Mouse (Mus musculus) midbrain, embryonic 15.5 days (tissue): Measurements from ENCODE around the gene Slc2a1. TPM values are rescaled to one million over a fixed set of nuclear protein-coding genes. Genes with fewer than 3 reads are reported as not detected.

Experiments
- ATAC-seq: fragments of 200-750 bp; cut with Nextera tagmentation; replicated peaks from 2 replicates; pipeline ENCODE4 v1.8.0; 2017; ENCODE audit warnings: moderate TSS enrichment
- H3K27ac ChIP-seq: fragments of 300-500 bp; sonication (generic); 2 replicates; pipeline ENCODE4 v1.5.1; 2015; ENCODE audit warnings: mild to moderate bottlenecking, inconsistent platforms
- H3K27me3 ChIP-seq: fragments of 300-500 bp; sonication (generic); replicated peaks from 2 replicates; pipeline ENCODE4 v1.6.1; 2015; ENCODE audit warnings: inconsistent platforms
- H3K36me3 ChIP-seq: fragments of 300-500 bp; sonication (generic); replicated peaks from 2 replicates; pipeline ENCODE4 v1.6.1; 2015; ENCODE audit warnings: inconsistent platforms
- H3K4me1 ChIP-seq: fragments of 300-500 bp; sonication (generic); 2 replicates; pipeline ENCODE4 v1.6.1; 2015; ENCODE audit warnings: inconsistent platforms
- H3K4me2 ChIP-seq: fragments of 300-500 bp; sonication (generic); 2 replicates; pipeline ENCODE4 v1.6.1; 2015; ENCODE audit warnings: inconsistent platforms, mild to moderate bottlenecking, moderate library complexity
- H3K4me3 ChIP-seq: fragments of 300-500 bp; sonication (generic); 2 replicates; pipeline ENCODE4 v1.5.1; 2015; ENCODE audit warnings: mild to moderate bottlenecking, inconsistent platforms
- H3K9ac ChIP-seq: fragments of 300-500 bp; sonication (generic); 2 replicates; pipeline ENCODE4 v1.6.1; 2015; ENCODE audit warnings: mild to moderate bottlenecking, inconsistent platforms
- H3K9me3 ChIP-seq: fragments of 300-500 bp; sonication (generic); 2 replicates; pipeline ENCODE4 v1.6.1; 2016; ENCODE audit warnings: inconsistent platforms
- WGBS: fragments of 180-500 bp; shearing (Covaris S2); methylation state at CpG from one replicate; pipeline ENCODE4 v1.1.7; 2015; ENCODE audit warnings: mixed read lengths; 5-methylcytosine and 5-hydroxymethylcytosine counted together
- polyA plus RNA-seq: library from polyadenylated mRNA; unstranded; fragments of >200 nt; fragmentation: Nextera tagmentation; extraction: Ambion mirVana; gene quantifications from 2 replicates; pipeline ENCODE4 v1.2.1, GENCODE M21; 2015

Slc2a1 gene
- polyA plus RNA-seq, 1 experiment from 2014 or later, result 96.1 TPM

DNA sequence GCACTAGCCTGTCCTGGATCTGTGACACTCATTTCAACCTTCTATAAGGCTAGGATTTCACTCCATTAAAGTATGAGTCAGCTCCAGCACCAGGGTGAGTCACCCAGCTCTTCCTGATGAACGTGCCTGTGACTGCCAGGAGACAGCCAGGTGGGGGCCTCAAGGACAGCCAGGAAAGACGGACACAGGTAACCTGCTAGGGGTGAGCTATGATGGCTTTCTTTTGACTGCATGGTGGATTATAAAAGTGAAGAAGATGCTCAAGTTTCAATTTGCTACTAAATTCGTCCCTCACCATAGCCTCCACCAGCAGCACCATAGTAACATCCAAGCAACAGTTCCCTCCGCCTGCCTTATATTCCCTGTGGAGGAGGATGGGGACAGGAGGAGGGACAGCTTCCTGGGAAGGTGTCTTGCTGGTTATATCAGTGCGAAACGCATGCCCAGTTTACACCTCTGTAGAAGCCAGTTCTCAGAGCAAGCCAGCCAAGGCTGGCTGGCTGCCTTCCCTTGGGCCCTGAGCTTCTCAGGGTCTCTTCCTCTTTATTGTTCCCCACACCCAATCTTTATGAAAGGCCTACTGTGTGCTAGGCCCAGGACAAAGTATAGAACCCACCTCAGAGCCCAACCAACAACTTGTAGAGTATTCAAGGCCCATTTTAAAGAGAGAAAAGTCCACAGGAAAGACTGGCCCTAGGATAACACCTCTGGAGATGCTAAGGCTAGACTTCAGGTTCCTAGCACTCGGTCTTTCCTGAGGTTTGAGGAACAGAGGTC, 6.0 kb upstream of the Slc2a1 start:
- ATAC-seq, result no peak
- WGBS, result 86% methylated on average over 7 of the region's 7 CpGs
- no peaks in the 10 kb centered on the region for H3K9me3 ChIP-seq
- H3K36me3 ChIP-seq, result no peaks in the 10 kb centered on the region
- no peak overlapping the region for H3K4me3 ChIP-seq
- H3K4me2 ChIP-seq, result no peak overlapping the region
- peaks cover 14% of the 10 kb centered on the region for H3K4me1 ChIP-seq
- no peak overlapping the region for H3K9ac ChIP-seq
- no peaks in the 10 kb centered on the region for H3K27me3 ChIP-seq
- H3K27ac ChIP-seq, result no peak overlapping the region

DNA sequence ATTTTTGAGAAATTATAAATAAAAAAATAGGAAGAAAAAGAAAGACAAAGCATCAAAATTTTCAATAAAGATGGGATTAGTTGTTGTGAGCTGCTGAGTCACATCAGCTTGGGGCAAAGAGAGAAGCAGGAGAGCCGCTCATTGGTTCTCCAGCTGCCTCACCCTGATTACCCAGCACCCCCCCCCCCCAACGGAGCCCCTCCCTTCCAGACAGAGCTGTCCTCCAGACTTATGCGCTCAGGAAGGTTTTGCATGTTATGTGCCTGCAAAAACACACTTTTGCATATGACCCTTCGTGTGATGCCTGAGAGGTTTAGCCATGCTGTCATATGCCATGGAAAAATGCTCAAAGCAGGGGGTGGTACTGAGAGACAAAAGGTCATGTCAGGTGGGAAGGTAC, 3.7 kb upstream of the Slc2a1 start:
- H3K27ac ChIP-seq, result no peak overlapping the region
- no peaks in the 10 kb centered on the region for H3K9me3 ChIP-seq
- peaks cover 26% of the 10 kb centered on the region for H3K4me1 ChIP-seq
- 28% methylated on average over 4 of the region's 4 CpGs for WGBS
- H3K4me3 ChIP-seq, result no peak overlapping the region
- no peak overlapping the region for H3K9ac ChIP-seq
- no peaks in the 10 kb centered on the region for H3K27me3 ChIP-seq
- no peak for ATAC-seq
- peak overlapping the region; percentile 71; the same call in 1 of the 2 replicates for H3K4me2 ChIP-seq
- H3K36me3 ChIP-seq, result no peaks in the 10 kb centered on the region

DNA sequence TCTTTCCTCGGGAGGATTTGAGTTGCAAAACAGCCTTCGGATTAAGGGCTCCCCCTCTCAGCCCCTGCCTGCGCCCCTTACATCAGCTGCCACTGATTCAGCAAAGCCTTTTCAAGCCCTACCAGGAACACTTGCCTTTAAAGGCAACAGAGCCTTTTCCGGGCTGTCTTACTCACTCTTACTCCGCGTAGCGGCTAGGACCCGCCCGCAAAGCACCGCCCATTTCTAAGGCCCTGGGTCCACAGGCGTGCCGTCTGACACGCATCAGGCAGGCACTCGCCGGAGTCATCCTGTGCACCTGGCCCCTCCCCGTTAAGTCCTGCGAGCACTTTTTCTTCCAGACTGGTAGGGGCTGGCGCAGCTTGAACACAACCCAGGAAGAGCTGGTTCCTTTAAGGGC, 2.8 kb upstream of the Slc2a1 start:
- peak overlapping the region; percentile 71 for H3K4me2 ChIP-seq
- under 1% methylated on average over 18 of the region's 18 CpGs for WGBS
- H3K36me3 ChIP-seq, result no peaks in the 10 kb centered on the region
- peak overlapping the region; percentile 26; the same call in 1 of the 2 replicates for H3K27ac ChIP-seq
- peak; percentile 18 for ATAC-seq
- peak overlapping the region; percentile 39 for H3K4me3 ChIP-seq
- H3K9me3 ChIP-seq, result no peaks in the 10 kb centered on the region
- no peaks in the 10 kb centered on the region for H3K27me3 ChIP-seq
- peak overlapping the region; percentile 44 for H3K9ac ChIP-seq
- H3K4me1 ChIP-seq, result peaks cover 35% of the 10 kb centered on the region

DNA sequence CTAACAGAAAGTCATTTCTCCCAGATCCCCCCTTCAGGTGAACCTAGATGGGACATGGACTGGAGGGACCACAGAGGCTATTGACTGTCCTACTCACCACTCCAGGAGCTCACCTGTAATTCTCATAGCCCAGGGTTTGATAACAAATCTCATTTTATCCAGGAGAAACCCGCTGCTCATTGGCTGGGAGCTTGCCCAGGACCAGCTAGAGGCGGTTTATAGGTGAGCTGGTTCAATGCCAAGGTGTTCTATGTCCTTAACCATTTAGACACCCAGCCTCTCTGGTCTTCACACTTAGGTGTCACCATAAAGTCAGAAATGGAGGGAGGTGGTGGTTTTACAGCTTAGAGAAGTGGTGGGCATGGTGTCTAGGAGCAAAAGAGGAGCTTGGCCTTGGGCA, 644 bp upstream of the Slc2a1 start:
- ATAC-seq, result no peak
- no peak overlapping the region for H3K9ac ChIP-seq
- no peaks in the 10 kb centered on the region for H3K36me3 ChIP-seq
- no peaks in the 10 kb centered on the region for H3K9me3 ChIP-seq
- H3K4me1 ChIP-seq, result peaks cover 35% of the 10 kb centered on the region
- H3K27me3 ChIP-seq, result no peaks in the 10 kb centered on the region
- H3K4me3 ChIP-seq, result peak overlapping the region; percentile 57
- peak overlapping the region; percentile 71 for H3K4me2 ChIP-seq
- peak overlapping the region; percentile 83; the same call in 1 of the 2 replicates for H3K27ac ChIP-seq
- WGBS, result 74% methylated on average over 2 of the region's 2 CpGs

DNA sequence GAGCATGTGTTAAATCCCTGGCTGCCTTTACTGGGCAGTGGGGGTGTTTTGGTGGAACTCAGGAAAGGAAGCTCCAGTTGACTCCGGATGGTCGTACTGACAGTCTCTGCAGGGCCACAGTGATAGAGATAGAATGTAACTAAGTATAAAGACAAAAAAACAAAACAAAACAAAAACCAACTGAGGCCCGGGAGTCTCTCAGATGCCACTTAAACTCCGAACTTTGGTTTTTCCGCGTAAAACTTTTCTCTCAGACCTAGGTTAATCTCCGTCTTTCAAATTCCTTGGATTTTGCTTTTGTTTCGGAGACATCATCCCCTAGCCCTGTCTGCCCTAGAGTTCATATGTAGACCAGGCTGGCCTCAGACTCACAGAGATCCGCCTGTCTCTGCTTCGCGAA, 1.1 kb downstream of the Slc2a1 start:
- Histone ChIP-seq H3K4me3 (peak overlapping the region; percentile 57), H3K4me1 (peaks cover 35% of the 10 kb centered on the region), H3K9me3 (no peaks in the 10 kb centered on the region), H3K36me3 (no peaks in the 10 kb centered on the region), H3K27ac (0 out of 2 replicates have a peak overlapping the region, but pooled peaks have one; percentile 83), H3K9ac (peak overlapping the region; percentile 61), H3K27me3 (no peaks in the 10 kb centered on the region), H3K4me2 (peak overlapping the region; percentile 71)
- ATAC-seq, result no peak
- 7% methylated on average over 11 of the region's 11 CpGs for WGBS

DNA sequence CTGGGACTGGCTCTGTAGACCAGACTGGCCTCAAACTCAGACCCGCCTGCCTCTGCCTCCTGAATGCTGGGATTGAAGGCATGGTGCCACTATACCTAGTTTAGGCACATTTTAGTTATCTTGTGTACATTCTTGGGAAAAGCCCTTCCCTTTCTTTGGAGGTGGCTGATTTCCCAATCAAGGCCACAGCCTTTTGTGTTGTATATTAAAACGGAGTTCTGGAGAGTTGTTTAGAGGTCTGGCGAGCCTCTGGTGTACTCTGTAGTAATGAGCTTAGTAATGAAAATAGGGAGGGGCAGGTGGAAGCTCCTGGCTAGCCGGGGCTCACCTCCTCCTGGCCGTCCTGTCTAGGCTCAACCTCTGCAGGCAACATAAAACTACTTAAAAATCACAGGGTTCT, 2.0 kb downstream of the Slc2a1 start:
- Histone ChIP-seq H3K9ac (no peak overlapping the region), H3K4me3 (peak overlapping the region; percentile 3; the same call in 1 of the 2 replicates), H3K9me3 (no peaks in the 10 kb centered on the region), H3K36me3 (no peaks in the 10 kb centered on the region), H3K27me3 (no peaks in the 10 kb centered on the region), H3K4me2 (peak overlapping the region; percentile 71; the same call in 1 of the 2 replicates), H3K4me1 (peaks cover 28% of the 10 kb centered on the region), H3K27ac (no peak overlapping the region)
- 15% methylated on average over 5 of the region's 5 CpGs for WGBS
- ATAC-seq, result no peak

DNA sequence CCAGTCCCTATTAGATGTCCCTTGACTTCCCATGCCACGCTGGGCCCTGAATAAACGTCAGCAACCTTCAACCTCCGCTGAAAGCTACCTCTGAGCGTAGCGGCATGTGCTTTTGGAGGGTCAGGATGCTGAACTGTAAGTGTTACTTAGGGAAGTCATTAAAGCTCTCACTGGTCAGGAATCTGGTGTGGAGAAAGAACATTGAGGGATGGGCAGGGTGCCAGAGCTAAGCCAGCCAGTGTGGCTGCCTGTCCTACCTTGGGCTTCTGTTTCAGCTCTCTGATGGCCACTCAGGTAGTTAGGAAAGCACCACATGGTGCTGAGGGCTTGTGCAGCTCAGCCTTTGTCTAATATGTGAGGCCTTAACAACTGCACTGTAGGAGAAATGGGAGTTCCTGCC, 2.9 kb downstream of the Slc2a1 start:
- H3K4me3 ChIP-seq, result no peak overlapping the region
- peaks cover 20% of the 10 kb centered on the region; the same call in 1 of the 2 replicates for H3K4me1 ChIP-seq
- no peaks in the 10 kb centered on the region for H3K36me3 ChIP-seq
- H3K9ac ChIP-seq, result no peak overlapping the region
- no peak overlapping the region for H3K4me2 ChIP-seq
- no peaks in the 10 kb centered on the region for H3K9me3 ChIP-seq
- H3K27ac ChIP-seq, result no peak overlapping the region
- no peaks in the 10 kb centered on the region for H3K27me3 ChIP-seq
- no peak for ATAC-seq
- 62% methylated on average over 5 of the region's 5 CpGs for WGBS

DNA sequence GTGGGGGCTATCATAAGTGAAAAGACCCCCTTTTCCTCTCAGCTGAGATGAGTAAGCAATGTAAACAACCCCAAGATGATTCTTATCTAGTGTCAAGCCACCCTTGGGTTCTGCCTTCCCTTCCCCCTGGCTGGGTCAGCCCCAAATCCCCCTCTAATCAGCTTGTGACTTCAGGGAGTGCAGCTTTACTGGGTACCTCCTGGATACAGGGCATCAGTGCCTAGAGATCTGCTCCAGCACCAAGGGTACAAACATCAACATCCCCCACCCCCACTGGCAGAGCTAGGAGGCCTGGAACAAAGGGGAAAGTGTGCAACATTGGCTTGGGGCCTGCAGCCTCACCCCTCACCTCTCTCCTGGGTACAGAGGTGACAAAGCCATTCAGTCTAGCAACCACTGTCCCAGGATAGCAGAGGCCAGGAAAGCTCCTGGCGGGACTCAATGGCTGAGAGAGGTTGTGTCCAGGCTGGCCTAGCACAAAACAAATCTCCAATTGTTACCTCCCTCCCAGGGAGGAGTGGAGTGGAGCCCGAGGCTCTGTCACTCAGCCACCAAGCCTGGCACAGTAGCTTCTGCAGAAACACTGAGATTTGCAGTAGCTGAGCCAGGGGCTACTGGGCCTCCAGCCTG, 3.9 kb downstream of the Slc2a1 start:
- Histone ChIP-seq H3K9me3 (no peaks in the 10 kb centered on the region), H3K27ac (no peak overlapping the region), H3K4me1 (peaks cover 20% of the 10 kb centered on the region; the same call in 1 of the 2 replicates), H3K4me3 (no peak overlapping the region), H3K36me3 (no peaks in the 10 kb centered on the region), H3K4me2 (peak overlapping the region; percentile 9; the same call in 1 of the 2 replicates), H3K27me3 (no peaks in the 10 kb centered on the region), H3K9ac (no peak overlapping the region)
- 23% methylated on average over 2 of the region's 2 CpGs for WGBS
- no peak for ATAC-seq

DNA sequence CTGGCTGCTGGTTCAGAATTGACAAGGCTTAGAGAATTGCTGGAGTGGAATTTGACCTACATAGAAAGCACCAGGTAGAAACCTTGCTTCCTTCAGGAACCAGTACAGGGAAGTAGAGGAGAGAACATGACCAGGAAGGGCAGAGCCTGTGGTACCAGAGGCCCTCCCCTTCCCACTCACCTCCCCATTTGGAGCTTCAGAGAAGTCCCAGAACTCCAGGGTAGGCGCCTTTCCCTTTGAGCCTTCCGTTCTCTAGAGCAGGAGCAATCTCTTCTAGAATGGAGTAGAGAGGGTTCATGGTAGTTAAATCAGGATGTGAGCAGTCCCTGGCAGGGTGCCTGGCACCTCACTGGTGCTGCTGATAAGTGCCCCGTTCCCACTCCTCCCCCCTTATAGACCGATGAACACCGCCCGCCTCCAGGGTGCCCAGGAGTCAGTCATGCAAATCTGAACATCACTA, 7.1 kb downstream of the Slc2a1 start:
- H3K9me3 ChIP-seq, result no peaks in the 10 kb centered on the region
- H3K4me3 ChIP-seq, result no peak overlapping the region
- H3K27me3 ChIP-seq, result no peaks in the 10 kb centered on the region
- H3K27ac ChIP-seq, result no peak overlapping the region
- peaks cover under 1% of the 10 kb centered on the region; the same call in 1 of the 2 replicates for H3K4me1 ChIP-seq
- no peak overlapping the region for H3K4me2 ChIP-seq
- no peak for ATAC-seq
- 58% methylated on average over 6 of the region's 6 CpGs for WGBS
- no peaks in the 10 kb centered on the region for H3K36me3 ChIP-seq
- H3K9ac ChIP-seq, result no peak overlapping the region

DNA sequence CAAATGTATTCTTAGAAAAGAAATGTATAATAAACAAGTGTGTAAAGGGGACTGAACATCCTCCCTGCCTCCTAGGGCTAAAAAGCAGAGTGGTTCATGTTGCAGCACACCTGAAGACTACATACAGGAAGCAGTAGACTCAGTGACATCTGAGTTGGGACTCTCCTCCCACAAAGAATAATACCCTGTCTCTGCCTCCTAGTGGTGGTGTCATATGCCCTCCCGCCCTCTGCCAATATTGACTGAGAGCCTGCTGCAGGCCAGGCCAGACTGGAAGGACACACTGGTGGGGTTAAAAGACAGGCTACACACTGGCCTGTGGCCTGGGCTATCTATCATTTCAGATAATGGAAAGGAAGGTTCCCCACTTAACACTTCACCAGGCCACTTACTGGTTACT, 7.8 kb downstream of the Slc2a1 start:
- Histone ChIP-seq H3K4me1 (no peaks in the 10 kb centered on the region), H3K4me3 (no peak overlapping the region), H3K36me3 (no peaks in the 10 kb centered on the region), H3K4me2 (no peak overlapping the region), H3K27me3 (no peaks in the 10 kb centered on the region), H3K9ac (no peak overlapping the region), H3K27ac (no peak overlapping the region), H3K9me3 (no peaks in the 10 kb centered on the region)
- WGBS, result 86% methylated on average over 1 of the region's 1 CpGs
- ATAC-seq, result no peak

DNA sequence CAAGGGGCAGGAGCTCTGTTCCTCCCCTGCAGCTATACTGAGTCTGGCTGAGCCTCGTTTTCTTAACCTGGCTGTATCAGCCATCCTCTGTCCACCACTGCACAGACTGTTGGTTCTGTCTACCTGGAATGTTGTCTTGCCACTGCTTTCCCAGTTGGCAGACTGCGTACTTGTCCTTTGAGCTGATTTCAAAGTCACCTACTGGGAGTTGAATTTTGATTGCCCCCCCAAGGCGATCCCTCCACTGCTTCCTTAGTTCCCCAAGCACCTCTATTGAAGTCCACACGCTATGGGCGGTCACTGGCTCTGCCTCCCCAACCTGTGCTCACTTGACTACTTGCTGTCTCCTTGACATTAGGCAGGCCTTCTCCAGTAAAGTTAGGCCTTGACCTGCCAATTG, 9.1 kb downstream of the Slc2a1 start:
- no peak for ATAC-seq
- H3K4me2 ChIP-seq, result no peak overlapping the region
- no peaks in the 10 kb centered on the region for H3K27me3 ChIP-seq
- H3K9me3 ChIP-seq, result no peaks in the 10 kb centered on the region
- no peak overlapping the region for H3K9ac ChIP-seq
- no peaks in the 10 kb centered on the region for H3K36me3 ChIP-seq
- H3K4me1 ChIP-seq, result no peaks in the 10 kb centered on the region
- H3K4me3 ChIP-seq, result no peak overlapping the region
- H3K27ac ChIP-seq, result no peak overlapping the region
- 82% methylated on average over 5 of the region's 5 CpGs for WGBS

DNA sequence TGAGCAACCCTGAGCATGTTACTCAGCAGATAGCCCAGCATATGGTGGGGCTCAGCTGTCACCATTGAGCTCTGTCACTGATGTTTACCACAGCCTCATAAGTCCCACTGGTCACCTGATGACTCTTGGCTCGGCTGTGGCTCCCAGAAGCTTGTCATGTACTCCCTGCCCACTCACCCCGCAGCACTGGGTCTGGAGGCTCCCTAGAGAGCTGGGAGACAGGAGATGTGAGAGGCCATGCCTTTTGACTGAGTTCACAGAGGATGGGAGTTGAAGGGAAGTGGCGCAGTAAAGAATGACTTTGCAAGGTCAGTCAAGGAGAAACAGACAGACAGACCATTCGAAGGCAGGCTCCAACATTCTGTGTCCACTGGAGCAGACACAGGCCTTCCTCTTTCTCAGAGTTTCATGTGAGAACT, 10.2 kb downstream of the Slc2a1 start:
- Histone ChIP-seq H3K4me2 (no peak overlapping the region), H3K36me3 (no peaks in the 10 kb centered on the region), H3K4me3 (no peak overlapping the region), H3K4me1 (no peaks in the 10 kb centered on the region), H3K9ac (no peak overlapping the region), H3K27ac (no peak overlapping the region), H3K9me3 (no peaks in the 10 kb centered on the region), H3K27me3 (no peaks in the 10 kb centered on the region)
- 65% methylated on average over 4 of the region's 4 CpGs for WGBS
- ATAC-seq, result no peak
